Mouse (Mus musculus): ENCODE data around the gene Hdgfl3.

Hdgfl3 gene

DNA sequence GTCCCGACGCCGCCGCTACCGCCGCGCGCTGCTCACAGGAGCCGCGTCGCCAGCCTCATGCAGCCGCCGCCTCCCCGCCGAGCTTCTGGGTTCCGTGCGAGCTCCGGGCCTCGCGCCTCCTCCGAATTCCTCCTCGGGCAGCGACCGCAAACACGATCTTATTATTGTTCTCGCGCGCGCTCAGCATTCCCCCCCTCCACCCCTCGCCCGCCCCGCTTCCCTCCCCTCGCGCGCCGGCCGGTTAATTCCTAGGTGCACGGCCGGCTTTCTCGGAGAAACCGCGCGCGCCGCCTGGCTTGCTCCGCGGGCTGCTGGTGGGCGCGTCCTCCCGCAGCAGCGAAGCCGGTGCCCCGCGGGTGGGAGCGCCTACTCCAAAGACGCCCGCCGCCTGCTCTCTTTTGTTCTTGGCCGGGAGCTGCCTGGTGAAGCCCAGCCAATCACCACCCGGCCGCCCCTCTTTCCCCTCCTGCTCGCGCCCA is at the start of gene Hdgfl3:
TSS of gene Hdgfl3 (minus strand) at position 207 of the 479 bp plus-strand sequence.
- peak; percentile 31 to 44 for DNase-seq

DNA sequence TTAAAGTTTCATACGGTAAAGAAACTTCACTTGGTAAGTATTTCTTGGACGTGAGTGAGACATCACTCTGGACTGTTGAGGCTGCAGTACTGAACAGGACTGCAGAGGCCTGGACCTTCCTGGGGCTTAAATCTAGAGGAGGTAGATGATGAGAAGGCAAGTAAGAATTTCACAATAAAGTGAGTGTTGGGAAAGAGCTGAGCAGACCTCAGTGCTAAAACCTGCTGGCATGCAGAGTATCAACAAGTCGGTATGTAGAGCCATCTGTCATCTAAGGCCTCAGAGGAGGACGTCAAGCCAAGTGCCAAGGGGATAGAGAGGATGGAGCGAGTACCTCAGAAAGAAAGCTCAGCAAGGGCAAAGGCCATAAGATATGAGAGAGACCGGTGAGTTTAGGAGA is 49.4 kb upstream of the Hdgfl3 start:
- no peak for DNase-seq

DNA sequence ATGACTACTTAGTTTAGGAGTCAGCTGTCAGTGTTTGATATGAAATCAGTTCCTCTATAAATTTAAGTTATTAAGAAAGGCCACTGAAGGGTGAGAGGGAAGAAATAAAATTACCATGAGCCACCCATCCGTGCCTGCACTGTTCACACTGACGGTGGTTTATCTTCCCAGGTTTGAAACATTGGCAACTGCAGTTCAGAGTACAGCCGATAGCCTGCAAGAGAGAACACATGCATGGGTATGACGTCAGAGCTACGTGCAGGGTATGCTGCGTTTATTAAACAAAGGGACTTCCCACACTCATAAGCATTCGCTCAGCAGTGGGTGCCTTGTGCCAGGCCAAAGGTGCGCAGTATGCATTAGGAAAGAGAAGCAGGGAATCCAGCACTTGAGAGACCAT is 44.0 kb upstream of the Hdgfl3 start:
- DNase-seq, result no peak

DNA sequence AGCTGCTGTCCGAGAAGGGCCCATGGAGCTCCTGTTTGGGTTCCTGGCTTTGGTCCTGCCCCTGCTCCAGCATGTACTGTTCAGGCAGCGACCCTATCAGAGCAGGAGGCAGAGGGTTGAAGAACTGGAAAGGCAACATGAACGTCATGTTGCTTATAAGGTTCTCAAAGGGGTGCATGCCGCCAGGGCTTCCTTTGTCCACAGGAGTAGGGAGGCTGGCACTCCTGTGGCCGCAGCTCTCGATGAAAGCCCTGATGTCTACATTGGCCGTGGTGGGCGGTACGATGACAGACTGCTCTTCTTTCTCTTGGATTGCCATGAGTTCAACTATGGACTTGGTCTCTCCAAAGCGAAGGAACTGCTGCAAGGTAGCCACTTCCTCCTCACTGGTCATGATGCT is 40.3 kb upstream of the Hdgfl3 start:
- no peak for DNase-seq

DNA sequence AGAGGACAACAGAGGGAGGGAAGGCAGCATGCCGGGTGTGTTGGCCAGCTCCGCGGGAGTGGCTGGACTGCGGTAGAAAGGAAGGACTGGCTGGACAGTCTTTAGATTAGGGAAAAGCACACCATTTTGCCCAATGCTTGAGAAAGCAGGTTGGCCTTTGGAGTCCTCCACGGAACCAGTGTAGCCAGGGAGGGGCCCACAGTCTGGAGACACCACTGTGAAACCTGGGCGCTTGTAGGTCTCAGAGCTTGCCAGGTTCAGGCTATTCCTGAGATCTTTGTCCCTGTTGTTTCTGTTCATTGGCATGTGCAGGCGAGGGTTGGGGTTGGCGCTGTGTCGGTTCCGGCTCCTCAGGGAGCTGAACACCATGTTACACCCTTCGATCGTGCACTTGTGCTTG is 39.7 kb upstream of the Hdgfl3 start:
- DNase-seq, result no peak

DNA sequence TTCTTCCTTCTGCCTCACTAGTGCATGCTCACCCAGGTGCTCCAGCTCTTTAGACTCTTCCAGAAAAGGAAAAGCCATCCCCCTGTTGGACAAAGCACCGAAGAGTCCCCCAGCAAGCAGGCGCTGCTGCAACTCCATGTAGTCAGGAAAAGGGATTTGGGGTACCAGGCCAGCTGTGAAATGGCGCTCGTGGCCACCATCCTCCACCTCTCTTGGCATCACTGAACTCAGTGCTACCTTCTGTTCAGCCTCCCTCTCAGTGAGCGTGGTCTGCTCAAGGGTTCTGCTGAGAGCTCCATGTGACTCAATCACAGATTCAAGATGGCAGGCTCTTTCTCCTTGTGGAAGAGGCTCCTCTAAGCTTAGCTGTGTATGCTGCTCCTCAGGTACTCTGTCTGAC is 39.1 kb upstream of the Hdgfl3 start:
- no peak for DNase-seq

DNA sequence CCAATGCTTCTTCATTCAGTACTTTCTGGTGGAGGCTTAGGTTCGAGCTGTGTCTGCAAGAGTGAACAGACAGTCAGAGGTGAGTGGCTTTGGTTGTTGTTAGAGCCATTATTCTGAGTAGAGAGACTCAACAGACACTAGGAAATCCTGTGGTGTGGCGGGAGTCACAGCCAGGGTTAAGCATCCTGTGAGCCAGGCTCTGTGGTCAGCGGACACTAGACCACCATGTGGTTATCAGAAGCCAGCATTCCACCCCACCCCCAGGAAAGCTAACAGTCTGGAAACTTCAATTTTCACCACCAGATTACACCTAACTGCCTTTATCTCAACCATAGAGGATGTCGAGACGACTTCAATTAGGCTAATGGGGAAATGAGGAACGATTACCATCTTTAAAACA is 34.7 kb upstream of the Hdgfl3 start:
- DNase-seq, result no peak

DNA sequence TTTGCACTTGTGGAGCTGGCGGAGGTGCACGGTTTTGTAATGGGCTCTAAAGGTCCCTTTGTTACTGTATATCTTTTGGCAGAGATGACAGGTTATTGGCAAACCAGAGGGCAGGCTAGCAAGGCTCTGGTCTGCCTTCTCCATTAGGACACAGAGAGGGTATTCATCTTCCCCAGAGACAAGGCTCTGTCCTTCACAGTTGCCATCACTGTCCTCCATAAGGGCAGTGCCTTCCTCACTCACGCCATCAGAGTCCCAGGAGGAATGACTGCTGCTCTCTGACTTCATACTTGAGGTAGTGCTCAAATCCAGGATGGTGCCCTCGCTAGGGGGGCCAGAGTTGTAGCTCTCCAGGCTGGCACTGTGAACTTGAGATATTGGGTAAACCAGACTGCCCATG is 34.2 kb upstream of the Hdgfl3 start:
- no peak for DNase-seq

DNA sequence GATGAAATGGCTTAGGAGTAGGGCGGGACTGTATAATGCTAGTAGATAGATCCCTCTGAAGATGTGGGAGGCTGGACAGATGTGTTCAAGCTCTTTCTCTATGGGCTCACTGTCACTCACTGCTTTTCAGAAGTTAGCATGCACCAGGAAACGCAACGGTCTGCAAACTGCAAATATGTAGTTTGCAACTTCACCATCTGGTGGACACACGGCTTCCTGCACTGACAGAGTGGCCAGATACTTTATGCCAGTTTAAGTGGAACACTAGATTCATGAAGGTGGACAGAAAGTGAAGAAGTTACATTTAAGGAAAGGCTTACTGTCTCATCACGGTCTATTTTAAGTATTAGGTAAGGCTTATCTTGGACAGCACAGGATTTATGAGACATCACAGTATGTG is 31.9 kb upstream of the Hdgfl3 start:
- no peak for DNase-seq

DNA sequence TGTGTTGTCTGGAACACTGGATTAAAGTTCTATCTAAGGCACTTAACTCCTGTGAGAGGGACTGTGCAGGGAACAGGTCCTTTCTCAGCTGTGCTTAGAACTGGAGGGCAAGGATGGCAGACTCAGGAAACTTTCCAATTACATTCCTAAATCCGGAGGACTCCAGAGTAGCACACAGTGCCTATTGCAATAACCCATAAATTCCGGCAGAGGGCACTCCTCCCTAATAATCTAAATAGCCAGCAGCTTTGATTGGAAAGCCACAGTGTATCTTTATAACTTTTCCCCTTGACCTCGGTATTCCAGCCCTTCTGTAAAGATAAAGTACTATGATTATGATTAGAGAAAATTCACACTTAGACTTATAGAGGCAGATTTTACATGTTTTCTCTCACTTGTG is 25.4 kb upstream of the Hdgfl3 start:
- no peak for DNase-seq

DNA sequence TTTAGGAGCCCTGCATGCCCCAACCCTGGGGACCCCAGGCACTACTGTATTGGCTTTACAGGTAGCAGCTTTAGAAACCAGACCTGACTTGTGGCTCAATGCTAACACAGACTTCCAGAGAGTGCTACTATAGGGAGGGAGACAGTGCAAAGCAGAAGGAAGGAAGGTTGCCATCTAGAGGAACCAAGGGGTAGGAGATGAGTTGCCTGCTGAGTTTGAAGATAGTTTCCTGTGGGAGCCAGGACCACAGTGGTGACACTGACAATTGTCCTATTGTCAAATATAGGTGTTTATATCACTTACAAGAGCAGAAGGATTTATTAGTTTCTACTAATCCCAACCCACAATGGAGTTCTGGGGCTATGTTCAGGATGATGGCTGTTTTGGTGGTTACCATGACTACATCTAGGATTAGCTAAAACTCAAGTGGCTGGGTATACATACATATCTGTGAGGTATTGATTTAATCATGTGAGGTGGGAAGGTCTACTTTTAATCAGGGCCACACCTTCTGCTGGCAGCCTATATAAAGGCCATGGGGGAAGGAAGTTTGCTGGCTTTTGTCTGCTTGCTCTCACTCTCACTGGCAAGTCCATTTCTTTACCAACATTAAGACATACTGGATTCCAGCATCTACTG is 20.1 kb upstream of the Hdgfl3 start:
- peak in 1 of 2 experiments; percentile 9 for DNase-seq

DNA sequence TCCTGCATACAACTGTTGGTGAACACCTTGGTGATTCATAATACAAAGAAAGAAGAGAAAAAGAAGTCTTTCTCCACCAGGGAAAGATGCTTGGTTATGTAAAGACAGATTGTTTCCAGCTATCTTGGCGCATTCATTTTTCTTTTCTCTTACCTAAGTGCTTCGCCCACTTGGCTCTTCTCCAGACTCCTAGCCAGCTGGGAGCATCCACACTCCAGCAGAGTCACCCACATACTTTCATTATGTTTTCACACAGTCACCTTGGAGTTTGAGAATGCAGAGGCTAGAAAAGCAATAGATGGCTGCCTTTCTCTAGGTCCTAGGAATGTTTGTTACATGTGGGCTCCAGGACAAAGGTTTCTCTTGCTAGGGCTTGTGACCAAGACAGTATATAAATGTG is 16.2 kb upstream of the Hdgfl3 start:
- no peak for DNase-seq

DNA sequence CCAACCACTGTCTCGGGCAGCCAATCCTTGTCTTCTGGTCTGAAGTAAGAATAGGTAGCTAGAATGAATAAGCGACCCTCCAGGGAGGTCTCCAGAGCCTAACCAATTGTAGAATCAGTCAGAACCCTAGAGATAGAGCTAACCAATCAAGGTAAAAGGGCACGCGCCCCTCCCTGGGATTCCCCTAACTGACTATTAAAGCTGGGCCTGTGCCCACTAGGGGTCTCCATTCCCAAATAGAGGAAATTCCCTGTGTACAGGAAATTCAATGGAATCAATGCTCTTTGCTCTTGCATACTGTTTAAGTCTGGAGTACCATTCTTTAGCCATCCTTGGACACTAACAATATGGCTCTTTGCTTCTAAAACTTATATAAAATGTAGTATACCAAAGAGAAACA is 11.1 kb upstream of the Hdgfl3 start:
- no peak for DNase-seq

DNA sequence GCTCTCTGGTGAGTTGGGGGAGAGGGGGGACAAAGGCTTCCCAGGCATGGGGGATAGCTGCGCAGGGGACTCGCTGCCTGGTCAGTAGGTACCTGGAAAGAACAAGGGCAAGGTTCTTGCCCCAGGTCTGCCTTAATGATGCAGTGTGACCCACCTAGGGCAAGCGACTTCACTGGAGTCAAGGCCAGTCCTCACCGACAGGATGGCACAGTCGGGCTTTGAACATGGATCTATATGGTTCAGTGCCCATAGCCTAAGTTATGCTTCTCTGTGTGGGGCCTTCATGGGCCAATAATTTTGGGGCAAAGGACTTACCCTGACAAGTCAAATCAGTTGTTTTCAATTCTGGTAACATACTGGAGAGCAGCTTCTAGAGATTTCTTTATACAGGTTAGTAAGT is 533 bp upstream of the Hdgfl3 start:
- DNase-seq, result no peak

DNA sequence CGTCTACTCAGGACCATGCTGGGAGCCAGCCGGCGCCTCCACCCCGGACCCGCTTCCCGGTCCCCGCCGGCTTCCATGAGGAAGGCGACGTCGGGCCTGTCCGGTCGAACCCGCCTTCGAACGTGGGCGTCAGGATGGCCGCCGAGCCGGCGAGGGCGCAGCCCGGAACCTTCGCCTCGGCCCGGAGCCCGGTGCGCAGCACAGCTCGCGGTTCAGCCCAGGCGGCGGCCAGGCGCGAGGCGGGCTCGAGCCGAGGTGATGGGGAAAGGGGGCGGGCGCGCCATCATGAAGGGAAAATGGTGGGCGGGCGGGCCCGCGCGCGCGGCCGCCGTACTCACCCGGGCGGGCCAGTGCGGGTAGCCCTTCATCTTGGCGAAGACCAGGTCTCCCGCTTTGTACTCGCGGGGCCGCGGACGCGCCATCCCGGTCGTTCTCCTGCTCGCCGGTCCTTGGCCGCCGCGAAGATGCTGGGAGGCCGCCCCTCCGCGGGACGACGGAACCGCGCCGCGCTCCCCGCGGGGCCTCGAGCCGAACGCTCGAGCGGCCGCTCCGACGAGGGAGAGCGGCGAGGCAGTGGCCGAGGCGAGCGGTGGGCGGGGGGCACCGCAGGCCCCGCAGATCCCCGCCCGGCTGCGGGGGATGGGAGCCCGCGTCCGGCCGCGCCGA is 539 bp downstream of the Hdgfl3 start:
- DNase-seq, result peak; percentile 20 to 54

DNA sequence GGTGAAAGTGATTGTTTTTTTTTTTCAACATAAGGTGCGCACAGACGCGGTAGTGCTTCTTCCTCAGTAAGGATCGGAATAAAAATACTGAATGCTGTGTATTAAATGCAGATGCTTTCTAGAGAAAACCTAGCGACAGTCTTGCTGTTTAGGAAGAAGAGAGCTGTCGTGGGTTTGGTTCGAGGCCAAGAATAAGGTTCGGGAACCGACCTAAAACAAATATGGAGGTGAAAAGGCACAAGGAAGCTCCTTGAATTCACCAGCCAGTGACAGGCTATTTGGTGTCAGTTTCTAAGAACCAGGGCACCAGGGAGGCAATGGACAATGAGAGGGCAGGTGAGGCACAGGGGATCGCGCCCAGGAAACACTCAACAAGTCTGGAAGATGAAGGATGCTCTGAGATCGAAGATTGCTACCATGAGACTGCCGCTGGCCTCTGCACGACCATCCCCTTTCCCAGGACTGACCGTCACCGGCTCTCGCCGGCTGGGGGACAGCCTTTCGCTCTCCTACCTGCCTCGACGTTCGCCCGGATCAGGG is 1.1 kb downstream of the Hdgfl3 start:
- no peak for DNase-seq

DNA sequence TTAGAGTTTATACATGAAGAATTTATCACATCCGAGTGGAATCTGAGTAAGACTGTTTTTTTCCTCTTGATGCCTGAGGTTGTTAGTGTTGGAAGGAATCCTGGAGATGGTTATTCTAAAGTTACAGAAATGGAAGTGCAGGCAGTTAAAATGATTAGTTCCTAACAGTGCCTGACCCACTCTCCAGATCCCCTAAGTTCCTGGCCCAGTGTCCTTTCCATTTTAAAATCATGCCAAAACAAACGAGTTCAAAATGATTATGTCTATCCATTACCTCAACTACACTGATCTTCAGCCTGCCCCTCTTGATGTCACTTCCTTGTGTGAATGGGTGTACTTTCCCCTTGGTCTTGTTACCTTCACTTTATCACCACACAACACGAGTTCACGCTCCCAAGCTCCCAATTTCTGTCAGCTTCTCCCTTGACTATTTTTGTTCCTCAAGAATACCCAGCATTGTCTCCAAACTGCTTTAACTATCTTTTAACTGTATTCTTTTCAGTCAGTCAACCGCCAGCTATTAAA is 1.7 kb downstream of the Hdgfl3 start:
- no peak for DNase-seq

DNA sequence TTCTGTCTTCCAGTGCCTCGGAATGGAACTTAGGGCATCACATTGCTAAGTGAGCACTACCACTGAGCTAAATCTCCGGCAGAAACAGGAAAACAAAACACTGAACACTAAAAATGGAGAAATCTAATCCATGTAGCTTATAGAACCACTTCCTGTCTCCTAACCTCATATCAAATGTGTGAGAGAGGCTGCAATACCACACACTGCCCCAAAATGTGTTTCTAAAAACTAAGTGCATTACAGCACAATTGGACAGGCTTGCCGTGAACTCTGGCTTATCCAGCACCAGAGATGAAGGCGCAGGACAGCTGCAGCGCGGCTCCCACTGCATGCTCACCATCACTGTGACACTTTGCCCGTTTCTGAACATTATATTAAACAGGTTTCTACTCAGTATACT is 5.3 kb downstream of the Hdgfl3 start:
- no peak for DNase-seq

DNA sequence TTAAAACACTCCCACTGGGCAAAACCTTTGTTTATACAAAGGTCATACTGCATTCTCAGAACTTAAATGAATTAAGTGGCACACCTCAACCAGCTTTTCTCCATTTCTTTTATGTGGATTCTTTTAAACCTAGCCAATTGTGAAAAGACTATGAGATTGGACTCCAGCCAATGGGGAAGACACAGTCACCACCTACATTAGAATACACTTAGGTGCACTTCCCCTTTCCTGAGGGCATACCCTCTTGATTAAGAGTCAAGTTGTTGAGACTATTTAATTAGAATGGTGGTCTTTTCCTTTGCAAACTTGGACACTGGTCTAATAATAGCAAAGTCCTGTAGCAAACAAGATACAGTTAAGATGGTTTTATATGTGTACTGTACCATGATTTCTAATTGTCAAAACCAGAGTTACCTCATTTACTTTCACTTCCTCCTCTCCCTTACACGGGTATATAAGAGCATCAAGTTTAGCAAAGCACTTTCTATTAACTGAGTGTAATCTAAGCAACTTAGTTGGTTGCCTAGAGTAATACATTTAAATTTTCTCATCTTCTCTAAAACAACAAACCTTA is 12.8 kb downstream of the Hdgfl3 start:
- DNase-seq, result no peak

DNA sequence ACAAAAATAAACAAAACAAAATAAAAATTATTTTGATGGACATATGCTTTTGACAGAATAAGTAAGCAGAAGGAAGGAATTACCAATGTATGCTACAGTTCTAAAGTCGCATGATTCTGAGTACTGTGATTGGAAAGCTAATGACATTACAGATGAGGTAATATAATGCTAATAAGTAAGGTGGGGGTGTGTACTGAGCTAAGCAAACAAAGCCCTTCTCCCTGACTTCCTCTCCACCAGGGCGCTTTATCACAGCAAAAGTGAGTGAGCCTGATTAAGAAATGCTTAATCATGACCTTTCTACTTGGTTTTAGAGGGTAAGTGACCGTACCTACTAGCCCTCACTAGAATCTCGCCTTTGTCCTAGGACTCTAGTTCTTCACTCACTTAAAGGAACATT is 14.0 kb downstream of the Hdgfl3 start:
- DNase-seq, result no peak

DNA sequence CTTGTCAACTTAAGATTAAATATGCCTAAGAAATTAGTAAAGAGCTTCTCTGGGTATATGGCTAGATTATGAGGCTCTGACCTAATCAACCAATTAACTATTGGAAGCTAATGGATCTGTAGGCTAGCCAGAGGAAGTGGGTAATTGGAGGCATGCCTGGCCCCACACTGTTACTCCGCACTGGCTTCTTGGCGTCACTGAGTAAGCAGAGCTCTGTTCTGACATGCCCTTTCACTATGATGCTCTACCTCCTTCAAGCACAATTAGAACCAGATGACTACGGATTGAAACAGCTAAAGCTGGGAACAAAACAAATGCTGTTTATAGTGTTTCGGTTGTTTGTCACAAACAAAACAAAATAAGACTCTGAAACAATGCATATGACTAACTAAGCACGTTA is 16.0 kb downstream of the Hdgfl3 start:
- DNase-seq, result no peak

DNA sequence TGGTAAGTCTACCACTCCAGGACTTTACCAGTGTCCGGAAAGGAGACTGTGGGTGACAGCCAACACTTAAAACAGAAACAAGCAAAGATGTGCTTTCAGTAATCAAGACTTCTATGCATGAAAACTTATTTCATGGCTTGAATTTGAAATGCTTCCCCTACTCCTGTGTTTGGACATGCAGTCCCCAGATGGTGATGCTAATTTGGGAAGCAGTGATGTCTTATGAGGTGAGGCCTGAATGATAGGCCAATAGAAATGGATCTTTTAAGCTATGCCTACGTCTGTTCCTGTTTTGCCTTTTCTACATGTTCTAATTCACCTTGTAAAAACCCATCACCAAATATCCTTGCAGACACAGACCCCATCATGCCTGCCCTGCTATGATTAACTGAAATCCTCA is 29.3 kb downstream of the Hdgfl3 start:
- no peak for DNase-seq

DNA sequence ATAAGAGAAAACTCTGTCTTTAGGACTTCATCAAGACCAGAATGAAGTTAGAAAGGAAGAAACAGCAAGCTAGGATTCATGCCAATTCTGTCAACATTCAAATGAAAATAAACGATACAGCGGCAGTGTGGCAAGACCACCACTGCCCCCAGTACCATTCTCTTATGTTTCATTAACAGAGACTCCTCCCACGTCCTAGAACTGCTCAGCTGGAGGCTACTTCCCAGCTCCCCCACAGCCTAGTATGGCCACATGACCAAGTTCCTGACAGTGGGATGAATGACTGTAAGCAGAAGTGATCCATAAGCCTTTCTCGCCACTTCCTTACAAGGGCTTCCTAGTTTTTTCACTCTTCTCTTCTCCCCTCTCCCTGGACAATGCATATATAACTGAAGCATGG is 30.2 kb downstream of the Hdgfl3 start:
- no peak for DNase-seq

DNA sequence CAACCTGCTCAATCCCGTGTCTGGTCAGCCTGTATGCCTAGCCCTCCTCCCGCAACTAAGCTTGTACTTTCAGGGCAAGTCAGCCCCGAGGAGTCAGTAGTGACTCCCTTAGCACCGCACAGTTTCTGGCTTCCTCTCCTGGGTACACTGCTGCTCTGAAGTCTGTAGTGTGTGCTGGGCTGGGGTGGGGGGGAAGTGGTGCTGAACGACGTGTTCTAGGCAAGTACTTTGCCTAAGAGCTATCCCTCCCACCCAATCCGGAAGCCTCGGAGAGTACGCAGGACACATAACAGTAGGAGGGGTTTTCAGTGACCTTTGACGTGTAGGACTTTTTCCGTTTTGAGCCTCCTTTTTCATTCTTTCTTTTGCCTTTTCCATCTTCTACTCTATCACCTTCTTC is 34.9 kb downstream of the Hdgfl3 start:
- no peak for DNase-seq

Data from spleen, adult 18-20 months (tissue).